Mouse (Mus musculus) forebrain, embryonic 11.5 days (tissue): ENCODE results near the gene Tmem266. TPM values are rescaled to one million over a fixed set of nuclear protein-coding genes. Genes with fewer than 3 reads are reported as not detected.

Source experiments
- ATAC-seq: fragments of 200-750 bp; cut with Nextera tagmentation; replicated peaks from 2 replicates; pipeline ENCODE4 v1.8.0; 2017; ENCODE audit warnings: moderate TSS enrichment; ENCODE audit not compliant: low FRiP score
- DNase-seq: peaks from one replicate; pipeline ENCODE4 v3.0.0-alpha.2; 2017; ENCODE audit warnings: low spot score
- H3K27ac ChIP-seq: fragments of 300-500 bp; sonication (generic); 2 replicates; pipeline ENCODE4 v1.5.1; 2014; ENCODE audit warnings: low read depth, low read length
- H3K27me3 ChIP-seq: fragments of 300-500 bp; sonication (generic); 2 replicates; pipeline ENCODE4 v1.6.1; 2014; ENCODE audit warnings: mild to moderate bottlenecking, low read length, mixed read lengths; ENCODE audit not compliant: control insufficient read depth, insufficient read depth
- H3K36me3 ChIP-seq: fragments of 300-500 bp; sonication (generic); 2 replicates; pipeline ENCODE4 v1.6.1; 2014; ENCODE audit warnings: mild to moderate bottlenecking, low read length, moderate library complexity, mixed read lengths; ENCODE audit not compliant: control insufficient read depth, insufficient read depth
- H3K4me1 ChIP-seq: fragments of 300-500 bp; sonication (generic); replicated peaks from 2 replicates; pipeline ENCODE4 v1.6.1; 2014; ENCODE audit warnings: low read length, mixed read lengths; ENCODE audit not compliant: control insufficient read depth, insufficient read depth
- H3K4me2 ChIP-seq: fragments of 300-500 bp; sonication (generic); 2 replicates; pipeline ENCODE4 v1.6.1; 2014; ENCODE audit warnings: low read depth, mild to moderate bottlenecking, low read length, moderate library complexity, mixed read lengths; ENCODE audit not compliant: severe bottlenecking
- H3K4me3 ChIP-seq: fragments of 300-500 bp; sonication (generic); 2 replicates; pipeline ENCODE4 v1.5.1; 2014; ENCODE audit warnings: low read depth, low read length
- H3K9ac ChIP-seq: fragments of 300-500 bp; sonication (generic); 2 replicates; pipeline ENCODE4 v1.6.1; 2014; ENCODE audit warnings: low read length
- H3K9me3 ChIP-seq: fragments of 300-500 bp; sonication (generic); 2 replicates; pipeline ENCODE4 v1.6.1; 2016; ENCODE audit warnings: low read length, mixed read lengths; ENCODE audit not compliant: control insufficient read depth
- WGBS: fragments of 180-500 bp; shearing (Covaris S2); extraction: QIAGEN DNeasy Blood & Tissue Kit; methylation state at CpG from one replicate; pipeline ENCODE4 v1.1.7; 2014; 5-methylcytosine and 5-hydroxymethylcytosine counted together
- polyA plus RNA-seq: library from polyadenylated mRNA; unstranded; fragments of >200 nt; fragmentation: Nextera tagmentation; extraction: Ambion mirVana; gene quantifications from 2 replicates; pipeline ENCODE4 v1.2.1, GENCODE M21; 2014

The Tmem266 gene
- polyA plus RNA-seq, 1 experiment from 2014 or later, result not detected

DNA sequence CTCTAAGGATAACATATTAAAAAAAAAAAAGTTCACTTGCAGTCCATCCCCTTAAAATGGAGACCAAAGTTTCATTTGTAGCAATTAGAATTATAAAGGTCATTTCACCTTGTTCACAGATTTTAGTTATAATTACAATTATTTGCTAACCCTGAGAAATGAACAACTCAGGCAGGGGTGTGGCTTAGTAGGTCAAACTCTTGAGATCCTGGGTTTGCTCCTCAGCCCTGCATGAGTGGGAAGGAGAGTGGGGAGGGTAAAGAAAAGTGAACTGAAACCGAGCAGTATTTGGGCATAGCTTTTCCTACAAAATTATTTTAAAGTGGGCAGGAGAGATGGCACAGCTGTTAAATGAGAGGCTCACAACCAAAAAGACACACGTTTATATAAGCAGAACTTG lies 19.6 kb upstream of the Tmem266 start:
- ATAC-seq, result no peak
- 84% methylated on average over 2 of the region's 2 CpGs for WGBS
- H3K4me3 ChIP-seq, result no peak overlapping the region
- no peak for DNase-seq
- H3K36me3 ChIP-seq, result no peaks in the 10 kb centered on the region
- H3K27ac ChIP-seq, result no peak overlapping the region
- H3K9ac ChIP-seq, result no peak overlapping the region
- no peaks in the 10 kb centered on the region for H3K4me1 ChIP-seq
- no peaks in the 10 kb centered on the region for H3K9me3 ChIP-seq
- no peak overlapping the region for H3K4me2 ChIP-seq
- no peaks in the 10 kb centered on the region for H3K27me3 ChIP-seq

DNA sequence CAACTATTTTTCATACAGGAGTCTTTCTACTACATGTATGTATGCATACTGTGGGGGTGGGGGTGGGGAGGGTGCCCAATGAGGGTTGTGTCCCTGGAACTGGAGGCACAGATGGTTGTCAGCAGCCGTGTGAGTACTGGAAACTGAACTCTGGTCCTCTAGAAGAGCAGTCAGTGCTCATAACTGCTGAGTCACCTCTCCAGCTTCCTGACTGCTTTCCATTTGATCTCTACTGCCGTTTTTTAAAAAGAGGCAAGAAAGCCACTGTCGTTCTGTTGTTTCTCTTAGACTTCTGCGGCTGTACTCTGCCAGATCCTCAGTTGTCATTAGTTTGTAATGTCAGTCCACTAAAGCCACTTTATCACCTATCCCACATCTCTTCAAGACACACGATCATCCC lies 19.2 kb upstream of the Tmem266 start:
- H3K27me3 ChIP-seq, result no peaks in the 10 kb centered on the region
- DNase-seq (no peak), ATAC-seq (no peak)
- H3K4me2 ChIP-seq, result no peak overlapping the region
- H3K4me1 ChIP-seq, result no peaks in the 10 kb centered on the region
- no peaks in the 10 kb centered on the region for H3K9me3 ChIP-seq
- WGBS, result 79% methylated on average over 5 of the region's 5 CpGs
- H3K4me3 ChIP-seq, result no peak overlapping the region
- no peak overlapping the region for H3K27ac ChIP-seq
- H3K9ac ChIP-seq, result no peak overlapping the region
- H3K36me3 ChIP-seq, result no peaks in the 10 kb centered on the region

DNA sequence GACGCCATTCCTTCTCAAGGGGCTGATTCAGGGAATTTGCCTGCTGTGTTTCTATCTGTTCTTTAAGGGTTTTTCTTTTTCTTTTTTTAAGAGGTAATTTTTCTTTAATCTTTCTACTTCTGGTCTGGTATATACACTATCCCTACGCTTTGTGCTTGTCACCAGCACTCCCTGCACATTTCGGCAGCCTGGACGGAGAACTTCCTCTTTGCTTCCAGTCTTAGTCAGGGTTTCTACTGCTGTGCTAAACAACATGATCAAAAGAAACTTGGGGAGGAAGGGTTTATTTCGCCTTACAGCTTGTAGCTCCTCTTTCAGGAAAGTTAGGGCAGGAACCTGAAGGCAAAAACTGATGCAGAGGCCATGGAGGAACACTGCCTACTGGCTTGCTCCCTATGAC lies 18.3 kb upstream of the Tmem266 start:
- DNase-seq, result no peak
- ATAC-seq, result no peak
- no peak overlapping the region for H3K27ac ChIP-seq

GRCm38 (mm10) chr9:55311560-55311959 lies 15.2 kb upstream of the Tmem266 start:
- whole genome bisulfite sequencing, result 13% methylated on average over 5 of the region's 5 CpGs
- H3K9ac ChIP-seq, result no peak overlapping the region
- no peak overlapping the region for H3K27ac ChIP-seq
- no peaks in the 10 kb centered on the region for H3K36me3 ChIP-seq
- H3K4me1 ChIP-seq, result no peaks in the 10 kb centered on the region
- H3K9me3 ChIP-seq, result no peaks in the 10 kb centered on the region
- H3K4me2 ChIP-seq, result no peak overlapping the region
- no peaks in the 10 kb centered on the region for H3K27me3 ChIP-seq
- H3K4me3 ChIP-seq, result no peak overlapping the region
- DNase-seq (peak; percentile 79), ATAC-seq (no peak; the same call in 1 of the 2 replicates)

More for the DNA sequence above, 18.3 kb upstream of the Tmem266 start:
- H3K9me3 ChIP-seq, result no peaks in the 10 kb centered on the region
- H3K4me1 ChIP-seq, result no peaks in the 10 kb centered on the region
- H3K36me3 ChIP-seq, result no peaks in the 10 kb centered on the region
- H3K27me3 ChIP-seq, result no peaks in the 10 kb centered on the region
- H3K9ac ChIP-seq, result no peak overlapping the region
- H3K4me3 ChIP-seq, result no peak overlapping the region
- H3K4me2 ChIP-seq, result no peak overlapping the region
- WGBS, result 83% methylated on average over 5 of the region's 5 CpGs

DNA sequence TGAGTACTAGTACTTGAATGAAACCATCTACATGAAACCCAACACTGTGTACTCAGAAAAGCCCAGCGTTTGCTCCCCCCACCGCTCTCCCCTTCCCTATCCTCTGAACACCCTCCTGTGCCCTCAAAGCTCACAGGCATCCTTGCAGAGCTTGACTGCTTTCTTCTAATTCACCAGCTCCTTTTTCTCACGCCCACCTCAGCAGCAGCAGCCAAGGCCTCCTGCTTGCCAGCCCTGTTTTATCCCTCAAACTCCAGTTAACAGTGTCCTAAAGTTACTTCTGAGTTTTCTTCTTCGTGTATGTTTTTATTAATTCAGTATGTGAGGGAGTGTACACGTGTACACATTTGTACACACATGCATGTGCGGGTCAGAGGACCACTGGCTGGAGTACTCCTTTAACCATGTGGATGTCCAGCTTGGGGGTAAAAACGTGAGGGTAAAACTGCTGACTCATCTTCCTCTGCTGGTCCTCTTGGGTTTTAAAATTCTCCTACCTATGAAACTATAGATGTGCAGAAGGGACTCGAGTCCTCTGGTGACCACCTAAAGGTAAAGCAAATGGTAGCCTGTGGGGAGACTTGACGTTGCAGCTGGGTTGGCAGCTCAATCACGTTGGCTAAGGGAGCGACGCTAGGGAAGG lies 13.0 kb upstream of the Tmem266 start:
- Histone ChIP-seq H3K4me3 (no peak overlapping the region), H3K4me2 (no peak overlapping the region), H3K9me3 (no peaks in the 10 kb centered on the region), H3K4me1 (no peaks in the 10 kb centered on the region), H3K36me3 (no peaks in the 10 kb centered on the region), H3K27ac (no peak overlapping the region), H3K9ac (no peak overlapping the region), H3K27me3 (no peaks in the 10 kb centered on the region)
- DNase-seq (no peak), ATAC-seq (no peak)
- 64% methylated on average over 12 of the region's 12 CpGs for WGBS

DNA sequence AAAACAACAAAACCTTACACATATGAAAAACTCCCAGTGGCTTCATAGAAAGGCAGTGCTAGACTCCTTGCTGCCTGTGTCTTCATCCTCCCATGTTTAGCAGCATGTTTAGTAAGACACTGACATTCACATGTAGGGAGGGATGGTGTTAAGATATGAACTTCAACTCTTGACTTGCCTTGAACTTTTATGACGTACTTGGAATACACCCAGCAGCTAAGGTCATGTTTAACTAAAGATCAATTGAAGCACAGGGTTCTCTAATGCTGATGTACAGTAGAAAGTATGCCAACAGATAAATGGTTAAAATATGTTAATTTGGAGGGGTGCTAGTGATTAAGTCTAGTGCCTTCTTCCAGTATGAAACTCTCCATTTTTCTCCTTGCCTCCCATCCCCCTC lies 4.1 kb upstream of the Tmem266 start:
- Histone ChIP-seq H3K9ac (no peak overlapping the region), H3K4me3 (no peak overlapping the region), H3K9me3 (no peaks in the 10 kb centered on the region), H3K27me3 (peaks cover 7% of the 10 kb centered on the region), H3K36me3 (no peaks in the 10 kb centered on the region), H3K4me1 (0 out of 2 replicates have a peak, but pooled peaks cover 4% of the 10 kb centered on the region), H3K4me2 (no peak overlapping the region), H3K27ac (no peak overlapping the region)
- 88% methylated on average over 1 of the region's 1 CpGs for WGBS
- DNase-seq, result no peak
- no peak for ATAC-seq

DNA sequence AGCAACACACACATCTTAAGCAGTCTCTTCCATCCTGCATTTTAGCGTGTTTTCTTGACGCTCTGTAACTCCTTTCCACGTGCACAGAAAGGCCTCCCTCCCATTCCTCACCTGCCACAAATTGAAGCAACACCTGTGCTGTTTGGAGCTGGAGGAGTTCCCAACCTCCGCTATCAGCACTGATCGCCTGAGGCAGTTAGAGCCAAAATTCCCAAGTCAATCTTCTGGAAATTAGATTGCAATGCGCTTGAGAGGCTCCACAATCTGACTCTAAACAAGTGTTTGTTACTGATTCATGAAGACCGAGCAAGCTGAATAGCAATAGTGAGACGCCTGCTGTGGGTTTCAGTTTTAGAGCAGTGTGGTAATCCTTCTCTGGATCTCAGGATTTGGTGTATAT lies 2.6 kb upstream of the Tmem266 start:
- H3K36me3 ChIP-seq, result no peaks in the 10 kb centered on the region
- no peak overlapping the region for H3K27ac ChIP-seq
- H3K4me2 ChIP-seq, result no peak overlapping the region
- no peak overlapping the region for H3K9ac ChIP-seq
- 0 out of 2 replicates have a peak, but pooled peaks cover 4% of the 10 kb centered on the region for H3K4me1 ChIP-seq
- DNase-seq (no peak), ATAC-seq (no peak)
- H3K9me3 ChIP-seq, result no peaks in the 10 kb centered on the region
- H3K4me3 ChIP-seq, result no peak overlapping the region
- peaks cover 15% of the 10 kb centered on the region for H3K27me3 ChIP-seq
- whole genome bisulfite sequencing, result 48% methylated on average over 8 of the region's 8 CpGs

DNA sequence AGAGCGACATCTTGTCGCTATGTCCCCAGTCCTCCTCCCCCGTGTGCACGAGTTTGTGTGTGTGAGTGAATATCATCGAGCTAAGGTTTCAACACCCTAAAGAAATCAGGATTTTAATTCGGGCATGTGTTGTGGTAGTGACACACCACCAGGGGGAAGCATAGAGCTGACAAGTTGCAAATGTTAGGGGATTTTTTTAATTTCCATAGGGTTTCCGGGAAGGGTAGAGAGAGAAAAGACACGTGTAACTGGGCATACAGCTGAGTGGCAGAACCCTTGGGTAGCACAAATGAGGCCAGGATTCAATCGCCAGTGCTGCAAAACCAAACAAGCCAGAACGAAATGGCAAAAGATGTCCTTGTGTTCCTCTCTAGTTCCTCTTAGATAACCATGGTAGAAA lies 2.2 kb upstream of the Tmem266 start:
- no peak for DNase-seq
- Histone ChIP-seq H3K4me1 (0 out of 2 replicates have a peak, but pooled peaks cover 4% of the 10 kb centered on the region), H3K27me3 (peaks cover 15% of the 10 kb centered on the region), H3K4me2 (no peak overlapping the region), H3K4me3 (no peak overlapping the region), H3K36me3 (no peaks in the 10 kb centered on the region), H3K9ac (no peak overlapping the region), H3K27ac (no peak overlapping the region), H3K9me3 (no peaks in the 10 kb centered on the region)
- WGBS, result 56% methylated on average over 10 of the region's 10 CpGs
- ATAC-seq, result no peak

DNA sequence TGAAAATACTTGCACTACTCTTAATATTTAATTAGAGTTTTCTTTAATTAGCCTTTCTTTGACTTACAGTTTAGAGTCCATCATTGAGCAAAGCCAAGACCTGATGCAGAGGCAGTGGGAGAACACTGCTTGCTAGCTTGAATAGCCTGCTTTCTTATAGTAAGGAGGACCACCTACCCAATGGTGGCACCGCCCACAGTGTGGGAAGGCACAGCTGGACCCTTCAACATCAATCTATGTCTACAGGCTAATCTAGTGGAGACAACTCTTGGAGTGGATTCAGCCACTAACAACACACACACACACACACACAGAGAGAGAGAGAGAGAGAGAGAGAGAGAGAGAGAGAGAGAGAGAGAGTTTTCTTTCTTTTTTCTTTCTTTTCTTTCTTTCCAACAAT lies 1.7 kb upstream of the Tmem266 start:
- no peak overlapping the region for H3K27ac ChIP-seq
- ATAC-seq, result no peak
- no peaks in the 10 kb centered on the region for H3K9me3 ChIP-seq
- no peaks in the 10 kb centered on the region for H3K36me3 ChIP-seq
- H3K4me3 ChIP-seq, result no peak overlapping the region
- H3K4me1 ChIP-seq, result 0 out of 2 replicates have a peak, but pooled peaks cover 4% of the 10 kb centered on the region
- no peak overlapping the region for H3K4me2 ChIP-seq
- peaks cover 15% of the 10 kb centered on the region for H3K27me3 ChIP-seq
- WGBS, result 22% methylated on average over 1 of the region's 1 CpGs
- H3K9ac ChIP-seq, result no peak overlapping the region
- no peak for DNase-seq
